Mouse (Mus musculus): ENCODE measurements around the gene Crct1.

Gene Crct1

DNA sequence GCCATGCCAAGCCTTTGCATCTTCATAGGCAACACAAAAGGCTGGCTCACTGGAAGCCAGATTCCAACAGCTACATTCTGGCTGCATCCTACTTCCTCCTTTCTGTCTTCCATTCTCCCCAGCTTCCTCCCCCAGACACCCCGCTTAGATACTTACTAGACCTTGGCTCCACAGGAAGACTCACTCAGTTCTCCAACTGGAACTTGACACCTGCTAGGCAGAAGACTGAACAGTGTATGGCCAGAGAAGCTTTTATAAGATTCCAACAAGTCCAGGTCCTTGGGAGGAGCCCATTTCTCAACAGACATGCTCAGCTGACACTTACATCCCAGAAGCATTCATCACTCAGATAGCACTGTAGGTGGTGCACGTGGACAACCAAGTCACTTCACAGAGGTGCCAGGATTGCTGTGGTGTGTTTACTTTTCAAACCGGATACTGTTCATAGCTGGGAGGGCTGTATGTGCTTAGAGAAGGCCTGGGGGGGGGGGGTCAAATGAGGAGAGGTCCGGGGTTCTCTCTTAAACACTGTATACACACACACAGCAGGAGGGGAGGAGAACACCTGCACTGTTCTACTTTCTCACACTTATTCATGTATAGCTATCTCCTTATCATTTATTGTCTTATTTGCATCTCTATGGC is at the start of gene Crct1:
Crct1 (minus strand) TSS at position 228 of the 645 bp plus-strand sequence.
- no peak for DNase-seq (ENCODE audit: low read depth)

DNA sequence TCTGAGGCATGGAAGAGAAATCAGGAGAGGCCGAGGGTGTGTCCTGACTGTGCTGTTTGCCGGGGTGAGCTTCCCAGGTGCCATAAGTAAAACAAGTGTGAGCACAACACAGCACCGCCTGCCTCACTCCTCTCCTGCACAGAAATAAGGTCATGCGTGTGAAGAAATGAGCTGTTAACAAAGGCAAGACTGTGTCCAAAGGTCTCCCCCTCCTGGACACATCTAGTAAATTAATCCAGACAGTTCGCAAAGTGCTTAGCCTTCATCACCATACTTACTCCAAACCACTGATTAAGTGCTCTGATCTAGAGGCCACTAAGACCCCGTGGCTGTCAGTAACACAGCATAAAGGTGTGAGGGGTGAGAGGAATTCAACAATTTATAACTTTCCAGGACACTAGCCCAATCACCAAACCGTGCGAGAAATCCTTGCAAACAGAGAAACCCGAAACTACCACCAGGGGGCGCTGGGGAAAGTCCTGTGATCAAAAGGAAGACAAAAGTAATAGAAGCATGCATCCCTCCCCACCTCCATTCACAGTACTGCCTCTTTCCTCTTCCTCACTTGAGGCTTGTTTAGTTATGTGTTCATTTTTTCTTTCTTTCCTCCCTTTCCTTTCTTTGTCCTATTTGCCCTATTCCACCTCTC is 37.5 kb upstream of the Crct1 start:
- peak; percentile 37 for DNase-seq (ENCODE audit: low read depth)

GRCm38 (mm10) chr3:93050182-93050581 is 34.7 kb upstream of the Crct1 start:
- DNase-seq (ENCODE audit: low read depth): no peak

GRCm38 (mm10) chr3:93031450-93031849 is 16.0 kb upstream of the Crct1 start:
- peak; percentile 61 for DNase-seq (ENCODE audit: low read depth)

- no peak for DNase-seq (ENCODE audit: low read depth)
Observed at GRCm38 (mm10) chr3:93025486-93025885, 10.0 kb upstream of the Crct1 start.

DNA sequence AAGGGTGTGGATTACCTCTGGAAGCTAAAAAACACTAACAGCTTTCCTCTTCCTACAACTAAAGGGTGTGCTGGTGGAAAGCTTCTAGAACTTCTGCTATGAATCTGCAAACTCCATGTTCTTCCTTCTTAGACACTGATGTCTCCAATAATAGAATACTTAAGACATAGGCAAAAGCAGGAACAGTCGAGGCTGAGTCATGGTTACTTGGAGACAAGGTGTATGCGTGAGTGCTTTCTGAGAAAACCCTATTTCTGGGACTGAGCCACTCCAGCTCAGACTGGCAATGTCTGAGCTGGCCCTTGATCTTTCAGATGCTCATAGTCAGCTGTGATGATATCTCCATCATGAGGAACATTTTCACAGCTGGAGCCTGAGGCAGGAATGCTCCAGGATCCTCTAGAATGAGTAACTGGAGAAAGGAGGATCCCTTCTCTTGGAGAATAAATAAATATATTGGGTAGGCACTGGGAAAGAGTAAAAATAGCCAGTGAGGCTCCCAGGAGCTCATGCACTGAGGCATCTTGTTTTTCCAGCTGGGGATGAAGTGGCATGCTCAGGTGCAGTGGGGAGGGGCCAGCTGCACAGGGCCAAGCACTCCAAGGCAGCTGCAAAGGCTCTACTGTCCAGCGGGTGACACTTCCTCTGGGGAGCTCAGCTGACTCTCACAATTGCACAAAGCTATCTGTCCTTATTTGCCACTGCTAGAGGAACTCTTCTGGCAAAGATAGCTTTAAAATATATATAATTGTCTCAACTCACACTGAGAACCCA is 8.1 kb upstream of the Crct1 start:
- DNase-seq (ENCODE audit: low read depth): no peak

DNA sequence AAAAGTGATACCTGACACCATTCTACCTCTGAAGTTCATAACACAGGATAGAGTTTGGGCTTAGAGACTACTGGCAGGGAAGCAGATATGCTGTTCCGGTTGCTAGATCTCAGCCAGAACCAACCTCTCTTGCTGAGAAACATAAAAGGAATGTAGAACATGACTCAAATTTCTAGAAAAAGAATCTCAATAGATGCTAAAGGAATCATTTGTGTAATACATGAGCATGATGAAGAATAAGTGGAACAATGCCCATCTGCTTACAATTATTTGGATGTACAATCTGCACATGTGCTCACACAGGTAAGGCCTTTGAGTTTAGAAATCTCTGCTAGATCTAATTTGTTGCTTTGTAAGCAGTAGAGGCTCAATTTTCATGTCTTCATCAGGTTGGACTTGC is 5.7 kb upstream of the Crct1 start:
- no peak for DNase-seq (ENCODE audit: low read depth)

GRCm38 (mm10) chr3:93018960-93019359 is 3.5 kb upstream of the Crct1 start, which contains the start of gene Lce1m:
Lce1m (minus strand) TSS chr3:93019060.
- DNase-seq (ENCODE audit: low read depth): no peak

GRCm38 (mm10) chr3:93014871-93015270 is 616 bp downstream of the Crct1 start:
- no peak for DNase-seq (ENCODE audit: low read depth)

DNA sequence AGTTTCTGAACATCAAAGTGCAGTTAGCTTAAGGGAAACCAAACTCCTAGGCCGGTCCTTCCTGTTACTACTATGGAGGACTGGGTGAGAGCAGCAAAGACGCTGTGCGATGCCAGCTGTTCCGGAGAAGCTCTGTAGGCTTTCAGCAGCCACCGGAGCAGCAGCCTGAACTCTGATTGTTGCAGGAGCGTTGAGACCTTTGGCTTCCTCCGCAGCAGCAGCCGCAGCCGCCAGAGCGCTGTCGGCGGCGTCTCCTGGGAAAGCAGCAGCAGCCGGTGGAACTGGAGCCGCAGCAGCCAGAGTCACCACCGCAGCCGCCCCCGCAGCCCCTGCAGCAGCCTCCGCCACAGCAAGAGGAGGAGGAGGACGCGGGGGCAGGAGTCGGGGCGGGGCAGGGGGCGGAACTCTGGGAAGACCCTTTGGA is 1.1 kb downstream of the Crct1 start:
- no peak for DNase-seq (ENCODE audit: low read depth)

GRCm38 (mm10) chr3:93002843-93003242 is 12.6 kb downstream of the Crct1 start:
- no peak for DNase-seq (ENCODE audit: low read depth)

- no peak for DNase-seq (ENCODE audit: low read depth)
Observed at GRCm38 (mm10) chr3:93000621-93001020, 14.9 kb downstream of the Crct1 start.

DNA sequence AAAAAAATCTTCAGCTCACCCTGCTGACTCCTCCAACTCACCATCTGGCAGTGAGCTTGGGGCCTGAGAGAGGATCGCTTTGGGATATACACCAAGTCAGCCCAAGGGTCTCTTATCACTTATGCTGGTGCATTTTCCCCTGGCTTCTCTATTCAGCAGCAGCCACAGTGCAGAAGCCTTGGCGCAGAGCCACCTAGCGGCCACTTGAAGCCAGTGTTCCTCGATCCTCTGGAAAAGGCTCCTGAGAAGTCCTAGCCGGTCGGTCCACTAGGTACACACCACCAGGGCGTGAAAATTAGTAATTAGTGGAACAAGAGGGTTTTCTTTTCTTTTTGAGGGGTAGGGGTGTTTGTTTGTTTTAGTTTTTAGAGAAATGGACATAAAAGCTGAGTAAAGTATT is 16.8 kb downstream of the Crct1 start:
- DNase-seq (ENCODE audit: low read depth): peak; percentile 56

DNA sequence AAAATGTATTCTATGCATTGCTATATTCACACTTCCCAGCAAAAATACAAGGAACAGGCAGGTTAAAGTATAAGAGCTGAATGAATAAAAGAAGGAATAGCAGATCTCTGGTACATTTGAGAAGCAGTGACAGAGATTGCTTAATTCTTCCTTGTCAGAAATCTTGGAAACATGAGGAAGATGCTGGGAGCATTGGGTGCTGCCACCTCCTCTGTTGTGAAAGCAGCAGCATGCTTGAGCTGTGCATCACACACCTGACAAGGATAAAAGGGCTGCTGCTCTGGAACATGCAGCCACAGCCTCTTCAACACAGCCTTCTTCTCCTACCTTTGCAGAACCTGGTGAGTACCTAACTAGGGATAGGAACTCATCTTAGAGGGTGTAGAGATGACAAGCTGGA is 23.6 kb downstream of the Crct1 start, which contains the start of gene Lce3f:
Lce3f (plus strand) TSS at position 301 of the 400 bp plus-strand sequence.
- no peak for DNase-seq (ENCODE audit: low read depth)

GRCm38 (mm10) chr3:92978484-92978883 is 37.0 kb downstream of the Crct1 start:
- DNase-seq (ENCODE audit: low read depth): no peak

DNA sequence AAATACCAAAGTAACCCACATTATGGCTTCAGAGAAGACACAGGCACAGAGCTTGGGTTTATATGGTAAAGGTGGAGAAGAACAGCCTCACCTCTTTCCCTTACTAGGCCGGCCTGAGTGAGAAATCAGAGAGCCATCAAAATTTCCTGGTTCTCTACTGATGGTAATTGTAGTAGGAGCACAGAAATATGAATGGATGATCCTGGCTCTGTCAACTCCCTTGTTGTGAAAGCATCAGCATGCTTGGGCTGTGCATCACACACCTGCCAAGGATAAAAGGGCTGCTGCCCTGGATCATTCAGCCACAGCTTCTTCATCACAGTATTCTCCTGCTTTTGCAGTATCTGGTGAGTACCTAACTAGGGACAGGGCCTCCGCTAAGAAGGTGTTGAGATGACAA is 48.7 kb downstream of the Crct1 start, which contains the start of gene Lce3e:
Lce3e (plus strand) TSS at position 301 of the 400 bp plus-strand sequence.
- DNase-seq (ENCODE audit: low read depth): no peak

Data from 416B (cell line).